Mouse (Mus musculus): ENCODE data around the gene Slc9c1. TPM values are rescaled to one million over a fixed set of nuclear protein-coding genes. Genes with fewer than 3 reads are reported as not detected.
"Not testable (repeated sequence)": the region's sequence is repeated elsewhere in the genome, so short reads cannot be mapped to it uniquely, and the experiment has no call there.

Gene Slc9c1
- not detected for total RNA-seq (2021)
- long read RNA-seq, experiment 1, result 0 reads
- long read RNA-seq, experiment 2, result 0 reads

- no peak for DNase-seq (ENCODE audit: low spot score in 2 of 2)
These were observed at the start of gene Slc9c1 for GRCm38 (mm10) chr16:45535009-45535408. TSS of gene Slc9c1 (plus strand) at chr16:45535309.

GRCm38 (mm10) chr16:45492927-45493326 lies 42.2 kb upstream of the Slc9c1 start, which contains the start of gene Gm609:
TSS of gene Gm609 (minus strand) at chr16:45492969.
- no peak for DNase-seq (ENCODE audit: low spot score in 2 of 2)

- DNase-seq (ENCODE audit: low spot score in 2 of 2), result no peak
These were observed 39.8 kb upstream of the Slc9c1 start for GRCm38 (mm10) chr16:45495326-45495725.

GRCm38 (mm10) chr16:45525551-45525950 lies 9.6 kb upstream of the Slc9c1 start:
- DNase-seq (ENCODE audit: low spot score in 2 of 2), result no peak

- DNase-seq (ENCODE audit: low spot score in 2 of 2), result no peak
These were observed 3.2 kb upstream of the Slc9c1 start, which contains the start of gene Gm17783 for GRCm38 (mm10) chr16:45531950-45532349. TSS of gene Gm17783 (minus strand) at chr16:45532050.

- DNase-seq (ENCODE audit: low spot score in 2 of 2), result not testable (repeated sequence)
These were observed 3.2 kb downstream of the Slc9c1 start for GRCm38 (mm10) chr16:45538342-45538741.

- DNase-seq (ENCODE audit: low spot score in 2 of 2), result no peak
These were observed 7.0 kb downstream of the Slc9c1 start for GRCm38 (mm10) chr16:45542108-45542507.

GRCm38 (mm10) chr16:45544341-45544740 lies 9.2 kb downstream of the Slc9c1 start:
- no peak for DNase-seq (ENCODE audit: low spot score in 2 of 2)

GRCm38 (mm10) chr16:45547982-45548381 lies 12.9 kb downstream of the Slc9c1 start:
- no peak for DNase-seq (ENCODE audit: low spot score in 2 of 2)

- no peak for DNase-seq (ENCODE audit: low spot score in 2 of 2)
These were observed 16.5 kb downstream of the Slc9c1 start for GRCm38 (mm10) chr16:45551579-45551978.

- no peak for DNase-seq (ENCODE audit: low spot score in 2 of 2)
These were observed 26.6 kb downstream of the Slc9c1 start for GRCm38 (mm10) chr16:45561747-45562146.

GRCm38 (mm10) chr16:45572307-45572706 lies 37.2 kb downstream of the Slc9c1 start:
- DNase-seq (ENCODE audit: low spot score in 2 of 2), result no peak

- no peak for DNase-seq (ENCODE audit: low spot score in 2 of 2)
These were observed 44.8 kb downstream of the Slc9c1 start for GRCm38 (mm10) chr16:45579883-45580282.

GRCm38 (mm10) chr16:45582512-45582911 lies 47.4 kb downstream of the Slc9c1 start:
- DNase-seq (ENCODE audit: low spot score in 2 of 2), result no peak

- no peak for DNase-seq (ENCODE audit: low spot score in 2 of 2)
These were observed 58.5 kb downstream of the Slc9c1 start for GRCm38 (mm10) chr16:45593656-45594055.

- DNase-seq (ENCODE audit: low spot score in 2 of 2), result no peak
These were observed 60.4 kb downstream of the Slc9c1 start for GRCm38 (mm10) chr16:45595494-45595893.

GRCm38 (mm10) chr16:45608481-45608954 lies 73.4 kb downstream of the Slc9c1 start:
- no peak for DNase-seq (ENCODE audit: low spot score in 2 of 2)

GRCm38 (mm10) chr16:45609300-45609699 lies 74.2 kb downstream of the Slc9c1 start:
- DNase-seq (ENCODE audit: low spot score in 2 of 2), result no peak

GRCm38 (mm10) chr16:45610267-45610666 lies 75.2 kb downstream of the Slc9c1 start, which contains the start of gene Gcsam:
TSS of gene Gcsam (plus strand) at chr16:45610380.
- DNase-seq (ENCODE audit: low spot score in 2 of 2), result no peak

- DNase-seq (ENCODE audit: low spot score in 2 of 2), result no peak
These were observed 78.1 kb downstream of the Slc9c1 start for GRCm38 (mm10) chr16:45613247-45613646.

GRCm38 (mm10) chr16:45615944-45616343 lies 80.8 kb downstream of the Slc9c1 start:
- no peak for DNase-seq (ENCODE audit: low spot score in 2 of 2)

GRCm38 (mm10) chr16:45619751-45620375 lies 84.8 kb downstream of the Slc9c1 start:
- no peak for DNase-seq (ENCODE audit: low spot score in 2 of 2)

- no peak for DNase-seq (ENCODE audit: low spot score in 2 of 2)
These were observed 88.1 kb downstream of the Slc9c1 start for GRCm38 (mm10) chr16:45623230-45623629.

Measured in adrenal gland, postnatal 4 days (tissue).